Mouse (Mus musculus) common myeloid progenitor, adult 5-6 weeks (primary cell): ENCODE measurements at regions not wholly inside any gene's neighbourhood (a gene's known extent, or its start where the extent isn't known, plus 50 kb on each side); places are given as distances from the start of the nearest gene placed in this dataset.

Experiments used
- ATAC-seq: replicated peaks from 2 replicates; pipeline ENCODE4 v1.8.0; 2016; ENCODE audit warnings: low read depth, mild to moderate bottlenecking, moderate TSS enrichment, inconsistent platforms; ENCODE audit not compliant: poor library complexity, severe bottlenecking

DNA sequence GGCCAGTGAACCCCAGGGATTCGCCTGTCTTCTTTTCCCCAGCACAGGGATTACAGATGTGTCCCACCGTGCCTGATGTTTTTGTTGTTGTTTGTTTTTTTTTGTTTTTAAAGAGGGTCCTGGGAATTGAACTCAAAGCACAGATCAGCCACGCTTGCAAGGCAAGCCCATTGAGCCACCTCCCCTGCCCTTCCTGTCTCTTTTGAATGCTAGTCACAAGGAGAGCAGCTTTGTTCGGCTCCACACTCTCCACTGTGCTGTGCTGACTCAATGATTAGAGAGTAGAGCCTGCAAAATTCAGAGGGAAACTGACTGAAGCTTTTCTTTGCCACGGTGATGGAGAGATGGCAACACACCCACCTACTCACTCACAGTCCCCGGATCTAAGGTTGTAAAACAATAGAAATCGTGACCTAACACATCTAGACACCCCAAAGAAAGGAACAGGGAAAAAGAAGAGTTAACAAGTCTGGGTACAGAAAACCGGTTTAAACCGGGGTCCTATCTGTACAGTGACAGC is 217.6 kb upstream of the Hs6st1 start:
- no peak for ATAC-seq

DNA sequence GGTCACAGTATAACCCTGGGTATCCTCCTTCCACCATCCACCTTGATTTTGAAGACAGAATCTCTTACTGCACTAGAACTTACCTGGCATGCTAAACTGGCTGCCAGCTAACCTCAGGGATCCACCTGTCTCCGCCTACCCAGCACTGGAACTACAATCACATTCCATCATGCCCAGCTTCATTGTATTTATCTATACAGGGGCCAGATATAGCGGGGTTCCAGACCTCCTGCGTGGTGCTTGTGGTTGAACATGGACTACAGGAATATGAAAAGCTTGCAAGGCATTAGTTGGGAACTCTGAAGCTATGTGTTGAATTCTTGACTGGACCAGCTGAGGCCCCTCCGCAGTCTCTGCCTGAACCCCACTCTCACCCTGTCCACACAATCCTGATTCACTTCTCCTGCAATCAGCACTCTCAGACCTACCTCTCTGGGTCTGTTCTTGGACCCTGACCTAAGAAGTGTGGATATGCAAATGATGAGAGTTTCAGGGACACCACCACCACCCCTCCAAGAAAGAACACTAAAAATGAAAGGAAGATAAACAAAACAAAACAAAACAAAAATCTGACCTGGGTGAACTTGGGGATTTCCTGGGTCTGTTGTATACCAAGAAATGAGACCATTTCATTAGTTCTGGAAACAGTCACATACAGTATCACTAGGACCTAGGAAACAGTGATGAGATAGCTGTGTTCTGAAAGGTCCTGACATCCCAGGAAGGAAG is 216.4 kb upstream of the Hs6st1 start:
- ATAC-seq, result no peak

DNA sequence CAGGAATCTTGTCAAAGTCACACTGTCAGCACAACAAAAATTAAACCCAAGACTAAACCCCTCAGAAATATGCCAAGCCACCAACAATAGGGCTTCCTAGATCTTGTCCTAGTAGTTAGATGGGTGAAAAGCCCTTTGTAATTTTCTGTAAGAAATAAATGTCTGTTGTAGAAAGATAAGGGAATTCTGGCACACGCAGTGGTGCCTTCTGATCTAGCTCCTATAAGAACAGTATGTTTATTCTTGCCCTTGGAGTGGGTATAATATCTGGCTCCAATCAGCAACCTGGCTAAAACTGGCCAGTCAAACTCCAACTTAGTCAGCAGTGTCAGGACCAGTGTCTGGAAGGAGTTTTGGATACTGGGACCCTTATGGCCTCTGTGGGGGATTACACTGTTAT is 215.2 kb upstream of the Hs6st1 start:
- ATAC-seq, result peak; percentile 24

DNA sequence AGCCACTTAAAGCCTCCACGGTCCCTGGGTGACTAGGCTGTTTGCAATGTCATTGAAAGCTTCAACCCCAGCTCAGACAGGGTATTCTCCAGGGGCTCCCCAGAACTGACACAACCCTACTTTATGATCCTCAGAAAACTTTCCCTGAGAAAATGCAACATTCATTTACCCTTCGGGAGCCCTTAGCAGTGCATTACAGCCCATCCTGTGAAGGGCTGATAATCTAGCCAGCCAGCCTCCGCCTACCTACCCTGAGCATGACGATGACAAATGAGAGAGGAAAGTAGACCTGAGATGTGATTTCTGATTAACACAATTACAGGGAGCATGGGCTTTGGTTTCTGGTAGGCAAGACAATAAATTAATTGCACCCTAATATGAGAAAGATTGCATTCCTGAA is 212.6 kb upstream of the Hs6st1 start:
- ATAC-seq, result no peak

DNA sequence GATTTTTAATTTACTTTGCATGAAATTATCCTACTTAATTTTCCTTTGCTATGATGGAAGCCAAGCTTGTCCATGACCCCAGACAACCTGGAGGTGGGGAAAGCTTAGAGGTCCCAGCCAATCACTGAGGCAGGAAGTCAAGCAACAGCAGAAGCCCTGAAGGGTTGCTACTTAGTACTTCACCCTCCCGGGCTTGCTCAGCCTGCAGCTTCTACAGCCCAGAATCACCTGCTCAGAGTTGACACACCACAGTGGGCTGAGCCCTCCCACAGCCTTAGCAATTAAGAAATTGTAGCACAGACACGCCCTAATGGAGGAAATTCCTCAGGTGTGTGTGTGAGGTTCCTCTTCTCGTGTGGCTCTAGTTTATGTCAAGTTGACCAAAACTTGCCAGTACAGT is 209.9 kb upstream of the Hs6st1 start:
- ATAC-seq, result no peak

DNA sequence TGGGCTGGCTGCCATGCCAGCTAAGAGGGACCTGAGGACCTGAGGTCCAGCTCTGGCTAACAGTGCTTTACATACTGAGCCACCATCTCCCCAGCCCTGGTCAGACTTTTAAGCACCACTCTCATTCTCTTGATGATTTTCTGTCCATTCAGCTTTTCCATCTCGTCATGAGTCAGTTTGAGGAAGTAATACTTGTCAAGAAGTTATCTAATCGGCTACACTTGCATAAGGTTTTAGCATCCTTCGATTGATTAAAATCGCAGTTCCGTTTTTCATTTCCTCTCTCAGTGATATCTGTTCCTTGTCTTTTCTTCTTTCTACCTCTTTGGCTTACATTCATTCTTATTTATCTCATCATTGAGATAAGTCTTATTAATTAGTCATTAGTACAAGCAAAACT is 207.4 kb upstream of the Hs6st1 start:
- ATAC-seq, result peak; percentile 77

DNA sequence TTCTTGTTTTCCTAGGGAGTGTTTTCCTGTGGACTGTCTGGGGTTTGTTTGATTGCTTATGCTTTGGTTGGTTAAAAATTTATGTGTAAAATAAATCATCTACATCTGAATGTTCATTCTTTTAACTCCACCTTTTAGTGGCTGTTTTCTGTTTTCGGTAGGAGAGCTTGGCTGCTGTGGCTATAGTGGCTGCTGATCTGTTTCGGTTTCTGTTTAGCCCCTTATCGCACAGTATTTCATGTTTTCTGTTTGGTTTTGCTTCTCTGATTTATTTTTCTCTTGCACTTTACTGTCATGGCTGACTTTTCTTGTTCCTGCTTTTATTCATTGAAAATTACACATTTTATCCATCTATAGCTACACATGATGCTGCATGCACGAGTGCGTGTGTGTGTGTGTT is 206.0 kb upstream of the Hs6st1 start:
- peak; percentile 68 for ATAC-seq

DNA sequence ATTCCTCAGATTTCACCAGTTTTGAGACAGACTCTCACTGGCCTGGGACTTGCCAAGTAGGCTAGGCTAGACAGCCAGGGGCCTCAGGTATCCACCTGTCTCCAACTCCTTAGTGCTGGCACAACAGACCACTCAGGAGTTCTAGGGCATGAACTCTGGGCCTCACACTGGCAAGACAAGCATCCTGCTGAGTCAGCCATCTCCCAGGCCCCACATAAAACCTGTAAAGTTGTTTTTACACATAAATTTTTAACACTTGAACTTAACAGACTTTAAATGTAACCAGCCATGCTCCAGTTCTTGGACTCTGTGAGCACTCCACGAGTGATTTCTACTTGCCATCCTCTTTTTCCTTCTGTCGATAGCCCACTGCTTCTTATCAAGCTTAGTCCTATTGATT is 205.5 kb upstream of the Hs6st1 start:
- ATAC-seq, result no peak

DNA sequence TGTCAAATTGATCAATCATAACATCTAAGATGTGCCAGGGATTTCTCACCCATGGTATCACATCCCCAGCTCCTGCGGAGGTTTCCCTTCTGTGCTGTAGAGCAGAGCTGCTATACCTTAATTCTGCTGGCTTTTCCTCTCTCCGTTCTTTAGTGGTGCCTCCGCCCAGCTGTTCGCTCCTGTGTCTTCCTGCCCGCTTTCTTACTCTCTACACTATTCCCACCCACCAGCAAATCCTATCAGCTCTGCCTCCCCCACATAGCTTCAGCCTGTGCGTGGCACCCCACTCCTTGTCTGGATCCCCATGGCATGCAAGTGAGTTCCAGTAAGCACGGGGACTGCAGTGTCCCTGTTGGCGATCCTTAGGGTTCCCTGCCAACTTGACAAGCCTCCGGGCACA is 204.0 kb upstream of the Hs6st1 start:
- ATAC-seq, result no peak

DNA sequence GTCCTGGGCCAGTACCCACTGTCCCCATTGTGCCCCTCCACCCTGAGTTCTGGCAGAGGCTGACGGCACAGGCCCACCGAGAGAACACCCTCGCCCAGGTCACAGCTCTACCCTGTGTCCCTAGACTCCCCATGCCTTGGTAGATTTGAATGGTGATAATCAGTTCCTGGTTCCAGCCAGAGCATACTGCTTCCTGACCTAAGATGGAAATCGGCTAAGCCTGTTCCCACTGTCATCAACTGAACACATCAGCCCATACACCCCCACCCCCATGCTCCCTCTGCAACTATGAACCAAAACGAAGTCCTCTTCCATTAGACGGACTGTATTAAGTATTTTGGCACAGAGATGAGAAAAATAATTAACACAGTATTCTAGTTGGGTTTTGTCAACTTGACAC is 202.9 kb upstream of the Hs6st1 start:
- no peak for ATAC-seq

DNA sequence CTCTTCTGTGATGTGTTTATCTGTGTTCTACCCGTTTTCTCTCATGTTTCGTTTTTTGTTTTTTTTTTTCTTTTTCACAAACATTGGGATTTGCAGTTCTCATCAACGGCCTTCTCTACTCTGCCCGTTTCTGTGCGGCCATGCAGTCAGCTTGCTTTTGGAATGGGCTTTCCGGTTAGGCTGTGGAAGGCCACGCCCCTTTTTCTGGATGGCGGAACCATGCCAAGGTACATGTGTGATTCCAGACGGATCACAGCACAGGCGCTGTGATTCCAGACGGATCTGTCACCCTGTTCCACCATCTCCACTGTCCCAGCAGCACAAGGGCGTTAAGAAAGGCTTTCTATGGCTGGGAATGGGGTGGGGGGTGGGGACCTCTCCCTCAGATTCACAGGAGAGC is 201.6 kb upstream of the Hs6st1 start:
- ATAC-seq, result no peak

DNA sequence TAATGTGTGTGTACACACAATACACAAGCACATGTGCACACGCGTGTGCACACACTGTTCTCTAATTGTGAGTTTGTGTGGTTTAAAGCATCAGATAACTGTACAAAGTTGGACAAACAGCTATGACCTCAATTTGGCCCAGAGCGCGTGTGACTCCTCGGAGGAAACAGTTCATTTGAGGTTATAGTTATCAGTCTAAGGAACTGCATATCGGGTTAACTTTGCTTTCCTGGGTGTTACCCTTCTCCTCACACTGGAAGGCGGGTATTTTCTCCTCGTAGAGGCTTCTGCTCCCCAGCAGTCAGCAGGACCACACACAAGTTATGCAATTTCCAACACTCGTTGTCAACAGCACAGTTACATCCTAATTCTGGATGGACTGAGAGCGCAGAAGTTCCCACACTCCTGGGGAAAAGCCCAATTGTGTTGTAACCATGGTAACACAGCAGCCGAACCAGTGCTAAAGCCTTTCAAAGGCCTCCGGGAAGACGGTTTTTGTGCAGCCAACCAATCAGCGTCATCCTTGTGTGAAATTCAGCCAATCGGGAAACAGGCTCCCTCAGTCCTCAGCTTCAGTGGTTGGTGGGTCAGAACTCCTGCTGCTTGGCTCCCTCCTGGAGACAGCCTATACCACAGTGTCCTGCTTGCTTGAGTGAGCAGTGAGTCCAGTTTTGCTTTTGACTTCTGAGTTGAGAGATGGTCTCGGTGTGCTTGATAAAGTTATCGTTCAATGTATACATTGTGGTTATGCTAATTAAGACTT is 198.6 kb upstream of the Hs6st1 start:
- ATAC-seq, result peak; percentile 90

DNA sequence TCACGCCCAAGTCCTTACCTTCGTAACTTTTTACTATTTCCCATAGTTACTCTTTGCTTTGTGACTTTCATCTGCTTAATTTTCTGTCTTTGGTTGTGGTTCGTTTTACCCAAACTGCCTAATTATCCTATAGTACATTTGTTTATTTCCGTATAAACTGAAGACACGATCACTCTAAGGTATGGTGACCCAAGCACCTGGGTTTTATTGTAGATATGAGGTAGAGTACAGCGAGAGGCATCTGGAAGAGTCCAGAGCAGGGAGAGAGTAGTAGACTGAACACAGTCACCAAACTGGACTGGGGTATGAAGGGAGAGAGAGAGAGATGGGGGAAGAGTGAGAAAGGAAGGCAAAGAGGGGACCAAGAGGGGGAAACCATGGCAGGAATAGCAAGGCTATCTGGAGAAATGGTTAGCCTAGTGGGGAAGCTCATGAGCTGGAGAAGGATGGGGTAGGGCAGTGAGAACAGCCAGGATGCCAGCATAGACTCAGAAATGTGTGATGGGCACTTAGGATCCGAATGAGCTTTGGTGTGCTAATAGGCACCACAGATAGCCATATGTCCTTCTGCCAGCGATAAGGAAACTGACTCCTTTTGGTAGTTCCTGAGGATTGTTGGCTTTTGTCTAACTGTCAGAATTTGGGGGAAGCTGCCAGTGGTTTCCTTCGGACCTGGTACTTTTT is 197.9 kb upstream of the Hs6st1 start:
- ATAC-seq, result no peak; the same call in 1 of the 2 replicates

DNA sequence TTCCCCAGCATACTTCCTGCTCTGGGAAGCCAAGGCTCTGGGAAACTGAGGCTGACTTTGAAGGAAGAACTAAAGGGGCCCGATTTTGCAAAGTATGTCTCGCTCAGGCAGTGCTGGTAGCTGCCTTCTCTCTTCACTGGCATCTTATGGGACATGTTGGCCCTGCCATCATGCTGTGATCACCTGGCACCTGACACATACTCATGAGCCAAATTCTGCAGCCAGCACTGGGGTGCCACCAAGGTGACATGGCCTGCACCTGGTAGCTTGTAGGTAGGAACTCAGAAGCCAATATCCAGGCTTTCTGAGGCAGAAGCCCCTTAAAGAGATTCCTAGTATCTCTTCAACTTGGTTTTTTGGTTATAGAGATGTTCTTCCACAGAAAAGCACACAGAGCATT is 195.2 kb upstream of the Hs6st1 start:
- no peak for ATAC-seq

DNA sequence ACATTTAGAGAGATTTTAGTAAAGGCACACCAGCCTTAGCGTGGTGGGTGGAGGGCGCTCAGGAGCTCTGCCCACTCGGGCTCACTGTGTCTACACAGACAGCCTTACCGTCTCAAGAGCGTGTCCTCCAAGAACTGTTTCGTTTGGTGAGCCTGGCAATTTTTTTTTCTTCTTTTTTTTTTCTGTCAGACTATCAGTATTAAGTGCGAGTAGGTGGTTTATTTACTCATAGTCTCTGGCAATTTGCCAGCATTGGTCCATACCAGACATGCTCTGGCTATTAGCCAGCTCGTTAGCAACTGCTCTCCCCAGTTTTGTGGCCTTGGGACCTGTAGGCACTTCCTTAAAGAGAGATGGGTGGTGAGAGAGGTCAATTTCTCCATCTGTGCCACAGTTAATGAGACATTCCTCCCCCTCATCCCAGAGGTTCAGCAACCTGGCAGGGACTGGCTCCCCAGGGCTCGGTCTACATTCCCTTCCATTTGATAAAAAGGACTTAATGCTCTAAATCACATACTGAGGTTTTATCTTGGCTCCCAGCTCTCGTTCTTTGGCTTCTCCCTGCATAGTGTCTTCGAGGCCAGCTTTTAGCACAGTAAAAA is 192.9 kb upstream of the Hs6st1 start:
- ATAC-seq, result no peak

DNA sequence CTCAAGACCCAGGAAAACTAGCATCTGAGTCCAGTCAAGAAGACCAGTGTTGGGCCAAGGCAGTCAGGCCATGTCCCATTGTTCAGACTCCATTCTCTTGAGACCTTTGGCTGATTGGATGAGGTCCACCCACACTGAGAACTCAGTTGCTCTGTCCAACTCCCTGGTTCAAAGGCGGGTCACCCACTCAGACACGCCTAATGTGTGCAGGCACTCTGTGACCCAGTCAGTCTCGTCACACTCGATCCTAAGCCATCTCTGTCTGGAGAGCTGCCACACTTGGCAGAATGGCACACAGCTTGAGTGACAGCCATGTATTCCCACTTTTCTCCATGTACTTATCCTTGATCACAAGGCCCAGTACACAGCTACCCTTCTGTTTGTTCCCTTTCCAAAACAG is 189.8 kb upstream of the Hs6st1 start:
- no peak for ATAC-seq

DNA sequence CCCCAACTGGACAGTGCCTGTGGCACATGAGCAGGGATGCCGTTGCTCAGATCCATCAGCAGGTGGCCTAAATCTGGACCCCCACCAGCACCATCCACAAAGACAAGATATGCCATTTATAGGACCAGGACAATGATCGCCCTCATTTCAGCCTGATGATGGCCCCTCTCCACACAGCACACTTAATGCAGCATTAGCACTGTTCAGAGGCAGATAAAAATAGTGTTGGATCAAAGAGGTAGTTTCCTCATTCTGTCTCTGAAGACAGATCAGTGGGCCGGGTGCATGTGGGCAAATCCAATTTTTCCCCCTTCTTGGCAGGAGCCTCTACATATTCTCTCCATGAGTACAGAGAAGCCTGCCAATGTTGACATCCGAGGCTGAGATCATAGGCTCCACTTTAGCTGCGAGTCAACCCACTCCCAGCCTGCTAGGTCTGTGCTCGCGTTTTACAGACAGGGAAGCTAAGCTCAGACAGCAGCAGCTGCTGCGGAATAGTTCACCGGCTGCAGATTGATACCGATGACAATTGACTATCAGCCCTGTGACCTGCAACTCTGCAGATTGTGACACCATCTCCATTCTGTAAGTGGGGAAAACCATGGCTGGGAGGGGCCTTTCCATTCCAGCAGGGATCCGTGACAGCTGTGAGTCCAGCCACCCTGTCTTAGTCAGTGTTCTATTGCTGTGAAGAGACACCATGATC is 188.7 kb upstream of the Hs6st1 start:
- no peak for ATAC-seq

DNA sequence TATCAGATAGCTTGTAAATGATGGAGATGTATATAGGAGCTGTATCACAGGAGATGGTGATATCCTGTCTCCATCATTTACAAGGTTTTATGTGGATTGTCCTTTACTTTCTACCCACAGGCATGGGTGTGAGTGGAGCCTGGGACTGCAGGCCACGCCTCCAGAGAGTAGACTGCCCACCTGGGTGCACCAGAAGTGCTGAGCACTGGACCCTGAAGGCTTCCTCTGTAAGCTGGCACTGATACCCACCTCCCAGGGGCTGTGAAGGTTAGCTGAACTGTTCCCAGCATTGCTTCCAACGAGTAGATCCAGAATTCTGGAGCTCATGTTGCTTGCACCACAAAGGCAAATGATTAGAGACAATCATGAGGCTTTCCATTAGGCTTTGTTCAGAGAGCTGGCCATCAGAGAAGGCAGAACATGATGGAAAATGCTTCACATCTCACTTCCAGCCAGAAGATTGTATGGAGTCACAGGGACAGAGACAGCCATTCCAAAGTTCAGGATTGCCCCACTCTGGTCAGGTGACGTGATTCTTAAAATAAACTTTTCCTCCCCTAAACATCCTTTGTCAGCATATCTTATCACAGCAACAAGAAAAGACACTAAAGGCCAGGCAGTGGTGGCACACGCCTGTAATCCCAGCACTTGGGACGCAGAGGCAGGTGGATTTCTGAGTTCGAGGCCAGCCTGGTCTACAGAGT is 187.5 kb upstream of the Hs6st1 start:
- ATAC-seq, result no peak

DNA sequence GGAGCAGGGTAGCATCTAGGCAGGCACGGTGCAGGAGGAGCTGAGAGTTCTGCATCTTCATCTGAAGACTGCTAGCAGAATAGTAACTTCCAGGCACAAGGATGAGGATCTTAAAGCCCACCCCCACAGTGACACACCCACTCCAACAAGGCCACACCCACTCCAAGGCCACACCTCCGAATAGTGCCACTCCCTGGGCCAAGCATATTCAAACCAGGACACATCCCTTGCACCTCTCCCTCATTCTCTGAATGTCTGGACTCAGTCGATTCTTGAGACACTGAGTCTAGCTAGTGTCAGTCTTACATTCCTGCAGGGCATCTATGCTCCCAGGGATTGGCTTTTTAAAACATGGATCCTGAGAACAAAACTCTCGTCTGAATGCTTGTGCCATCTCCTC is 186.7 kb upstream of the Hs6st1 start:
- ATAC-seq, result no peak
